Mouse (Mus musculus) C2C12 (cell line): ENCODE measurements around the gene Flot1. TPM values are rescaled to one million over a fixed set of nuclear protein-coding genes. Genes with fewer than 3 reads are reported as not detected.

Source experiments
- H3K27me3 ChIP-seq: one replicate; pipeline ENCODE4 v1.6.1; 2011; ENCODE audit not compliant: control insufficient read depth, insufficient read depth, insufficient read length
- H3K36me3 ChIP-seq: one replicate; pipeline ENCODE4 v1.6.1; 2011; ENCODE audit not compliant: control insufficient read depth, insufficient read depth
- H3K4me3 ChIP-seq: one replicate; pipeline ENCODE4 v1.5.1; 2011; ENCODE audit warnings: mild to moderate bottlenecking, control low read depth; ENCODE audit not compliant: poor library complexity, insufficient read depth, severe bottlenecking
- H3K79me2 ChIP-seq: one replicate; pipeline ENCODE4 v1.6.1; 2011; ENCODE audit not compliant: control insufficient read depth, insufficient read depth
- H3K79me3 ChIP-seq: one replicate; pipeline ENCODE4 v1.6.1; 2011; ENCODE audit warnings: low read depth, control low read depth
- H3ac ChIP-seq: one replicate; pipeline ENCODE3; 2011; ENCODE audit warnings: low read depth; ENCODE audit not compliant: control insufficient read depth, insufficient read length
- CEBPB ChIP-seq: IDR thresholded peaks from one replicate; pipeline ENCODE4 v1.6.1; 2011; ENCODE audit warnings: low read depth, mild to moderate bottlenecking, control low read depth, moderate library complexity
- CTCF ChIP-seq: IDR thresholded peaks from one replicate; pipeline ENCODE4 v1.5.1; 2011; ENCODE audit not compliant: control insufficient read depth, insufficient read depth, insufficient read length
- FOSL1 ChIP-seq: IDR thresholded peaks from one replicate; pipeline ENCODE4 v1.8.0; 2011; ENCODE audit warnings: mild to moderate bottlenecking, low read length; ENCODE audit not compliant: poor library complexity, insufficient read depth, severe bottlenecking
- MAX ChIP-seq: IDR thresholded peaks from one replicate; pipeline ENCODE4 v1.6.1; 2011; ENCODE audit warnings: mild to moderate bottlenecking, control low read depth
- MYOD1 ChIP-seq: IDR thresholded peaks from one replicate; pipeline ENCODE4 v1.6.1; 2011; ENCODE audit warnings: low read depth; ENCODE audit not compliant: control insufficient read depth, insufficient read length
- MYOG ChIP-seq: IDR thresholded peaks from one replicate; pipeline ENCODE4 v1.6.1; 2011; ENCODE audit not compliant: control insufficient read depth, insufficient read length; ENCODE audit errors: extremely low read depth
- USF1 ChIP-seq: IDR thresholded peaks from one replicate; pipeline ENCODE4 v1.6.1; 2011; ENCODE audit warnings: low read depth, mild to moderate bottlenecking, control low read depth, moderate library complexity
- long read RNA-seq, 2 experiments: library from polyadenylated mRNA; unstranded; transcript quantifications; one replicate each; pipeline ENCODE4 v2.0.0; 2019 to 2020
- polyA plus RNA-seq: library from polyadenylated mRNA; unstranded; fragments of >200 nt; fragmentation: generic; extraction: Trizol; gene quantifications from one replicate; pipeline ENCODE4 v1.2.1, GENCODE M21; 2012; ENCODE audit warnings: missing spikeins

The Flot1 gene
- polyA plus RNA-seq: 57.2 TPM
- long read RNA-seq, experiment 1, transcript Flot1-201 (13 exons, 1,825 nt): major isoform, 67 of 101 reads
- long read RNA-seq, experiment 1, partial matches to known transcripts: 18 of 101 reads
- long read RNA-seq, experiment 1, other reads (novel, unspliced or antisense): 12 of 101 reads
- long read RNA-seq, experiment 2, transcript Flot1-201 (13 exons, 1,825 nt): major isoform, 138 of 164 reads
- long read RNA-seq, experiment 2, partial matches to known transcripts: 5 of 164 reads
- long read RNA-seq, experiment 2, other reads (novel, unspliced or antisense): 21 of 164 reads

- Histone ChIP-seq H3ac (peak within 1 kb of the TSS; percentile 89), H3K79me3 (peaks cover 13% of the 10 kb centered on the region)
- no peak for TF ChIP-seq MAX
- no peak for TF ChIP-seq USF1
- peak; percentile 90 for TF ChIP-seq CEBPB
- TF ChIP-seq FOSL1: no peak
- no peak for TF ChIP-seq MYOD1
- no peak for TF ChIP-seq MYOG
Measured at GRCm38 (mm10) chr17:35822964-35823937, at the start of gene Flot1. TSS of gene Flot1 (plus strand) at chr17:35823230.

DNA sequence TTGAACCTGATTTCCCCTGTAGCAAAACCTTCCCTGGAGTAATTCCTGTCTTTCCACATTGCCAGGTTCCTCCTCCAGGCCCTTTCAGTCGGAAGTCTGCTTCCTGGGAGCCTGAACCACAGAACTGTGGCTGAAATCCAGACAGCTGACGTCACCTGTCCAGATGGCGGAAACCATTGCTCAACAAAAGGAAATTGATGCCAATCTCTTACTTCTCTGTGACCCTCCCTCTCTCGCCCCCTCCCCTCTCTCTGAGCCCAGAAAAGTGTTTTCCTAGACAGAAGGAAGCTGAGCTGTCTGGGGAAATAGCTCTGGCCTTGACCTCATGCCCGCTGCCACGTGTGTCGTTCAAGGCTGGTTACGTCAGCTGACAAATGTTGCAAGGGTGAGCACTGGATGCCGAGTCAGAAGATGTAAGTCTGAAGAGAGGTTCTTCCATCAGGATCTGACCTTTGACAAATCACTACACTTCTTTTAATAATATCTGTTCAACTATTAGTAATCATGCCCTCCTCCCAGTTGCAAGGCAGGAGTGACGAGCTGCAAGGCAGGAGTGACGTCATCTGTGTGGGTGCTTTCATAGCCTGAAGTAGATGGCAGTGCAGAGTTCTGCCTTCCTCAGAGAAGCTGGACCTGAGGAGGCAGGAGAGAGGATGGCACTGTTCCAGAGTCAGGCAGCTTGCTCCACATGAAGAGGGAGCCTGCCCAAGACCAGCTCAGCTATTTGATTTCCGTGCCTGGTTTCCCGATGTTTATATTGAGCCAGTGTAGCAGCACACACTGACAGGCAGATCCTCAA is 46.0 kb upstream of the Flot1 start:
- H3K4me3 ChIP-seq: no peak overlapping the region
- TF ChIP-seq MYOG (no peak), MAX (peak; percentile 82), CEBPB (peak; percentile 98), USF1 (peak; percentile 72), FOSL1 (no peak), MYOD1 (peak; percentile 28), CTCF (no peak)
- H3K79me3 ChIP-seq: no peaks in the 10 kb centered on the region
- no peaks in the 10 kb centered on the region for H3K36me3 ChIP-seq
- H3K79me2 ChIP-seq: no peaks in the 10 kb centered on the region
- H3K27me3 ChIP-seq: no peaks in the 10 kb centered on the region
- H3ac ChIP-seq: no peak overlapping the region

More at GRCm38 (mm10) chr17:35822964-35823937, at the start of gene Flot1:
- Histone ChIP-seq H3K27me3 (no peaks in the 10 kb centered on the region), H3K4me3 (peak within 1 kb of the TSS; percentile 74), H3K36me3 (peaks cover 25% of the 10 kb centered on the region), H3K79me2 (peaks cover 17% of the 10 kb centered on the region)

- Histone ChIP-seq H3K79me3 (no peaks in the 10 kb centered on the region), H3K4me3 (no peak overlapping the region), H3K36me3 (no peaks in the 10 kb centered on the region), H3K79me2 (no peaks in the 10 kb centered on the region), H3K27me3 (no peaks in the 10 kb centered on the region), H3ac (no peak overlapping the region)
- no peak for TF ChIP-seq MYOG
- TF ChIP-seq CEBPB: no peak
- TF ChIP-seq USF1: no peak
- TF ChIP-seq CTCF: no peak
- TF ChIP-seq MYOD1: no peak
- no peak for TF ChIP-seq FOSL1
- TF ChIP-seq MAX: no peak
Measured at GRCm38 (mm10) chr17:35778965-35779364, 44.1 kb upstream of the Flot1 start.

- no peaks in the 10 kb centered on the region for H3K27me3 ChIP-seq
- TF ChIP-seq MYOD1: no peak
- TF ChIP-seq USF1: no peak
- no peak for TF ChIP-seq FOSL1
- TF ChIP-seq MYOG: no peak
- TF ChIP-seq CEBPB: no peak
- TF ChIP-seq MAX: no peak
- TF ChIP-seq CTCF: no peak
- no peaks in the 10 kb centered on the region for H3K79me3 ChIP-seq
- H3ac ChIP-seq: no peak overlapping the region
- H3K4me3 ChIP-seq: no peak overlapping the region
- no peaks in the 10 kb centered on the region for H3K36me3 ChIP-seq
- no peaks in the 10 kb centered on the region for H3K79me2 ChIP-seq
Measured at GRCm38 (mm10) chr17:35779466-35780205, 43.4 kb upstream of the Flot1 start.
